ENCODE assay signal across 8 mouse cellular contexts in the genomic region with DNA sequence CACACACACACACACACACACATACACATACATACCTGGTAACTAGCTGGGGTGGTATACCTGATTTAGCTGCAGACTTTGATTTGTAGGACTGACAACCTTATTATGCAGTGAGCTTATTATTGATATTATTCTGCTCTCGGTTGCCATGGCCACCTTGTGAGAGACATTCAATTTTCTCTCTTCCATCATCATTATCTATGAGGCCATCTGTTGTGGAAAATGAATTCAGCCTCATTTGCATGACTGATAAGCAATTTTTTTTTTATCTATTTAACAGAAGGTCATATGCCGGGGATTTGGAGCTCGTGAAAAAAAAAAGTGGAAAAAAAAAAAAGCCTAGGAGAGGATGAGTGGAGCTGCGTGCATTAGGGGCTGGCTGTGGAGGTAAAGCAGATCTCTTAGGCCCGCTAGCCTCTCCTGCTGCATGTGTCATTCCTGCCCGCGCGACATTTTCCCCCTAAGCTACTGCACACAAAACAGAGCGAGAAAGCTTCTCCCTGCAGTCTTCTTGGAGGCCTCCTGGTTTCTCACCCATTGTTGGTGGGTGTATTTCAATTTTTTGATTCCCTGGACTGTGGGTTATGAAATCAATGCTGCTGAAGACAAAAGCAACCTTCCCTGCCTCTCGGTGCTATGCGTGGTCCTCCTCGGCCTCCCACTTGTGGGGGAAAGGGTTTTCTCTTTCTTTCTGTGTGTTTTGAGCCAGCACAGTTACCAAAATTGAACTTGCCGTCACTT. TPM values are rescaled to one million over a fixed set of nuclear protein-coding genes. Genes with fewer than 3 reads are reported as not detected.
DNase-seq lines count a peak whose midpoint lies in the region; ATAC-seq and TF ChIP-seq lines count a peak whose summit lies in the region.

TSS of gene Myt1l (plus strand) at position 354 of the 741 bp plus-strand sequence.

- no peak within 1 kb of the TSS; the same call in 1 of the 2 replicates for H3K9ac ChIP-seq in heart, embryonic 14.5 days (ENCODE audit: low read length)
- H3K9ac ChIP-seq in heart, adult 2 months (ENCODE audit: low read depth, low read length), result no peak within 1 kb of the TSS
- H3K9ac ChIP-seq in hindbrain, embryonic 16.5 days (ENCODE audit: low read depth, low read length), result peak within 1 kb of the TSS; percentile 68
- H3K9ac ChIP-seq in lung, postnatal 0 days (replicated peaks; ENCODE audit: low read depth), result no peak within 1 kb of the TSS

- intact Hi-C loops in heart, adult 2 months (cut with DNase I), result no loop called here
- intact Hi-C loops in gastrocnemius, adult 2 months (cut with DNase I), result no loop called here

- no peaks in the 10 kb centered on the region for H3K9me3 ChIP-seq in heart, embryonic 14.5 days (ENCODE audit: control insufficient read depth, low read length)
- H3K9me3 ChIP-seq in hindbrain, embryonic 16.5 days (ENCODE audit: control insufficient read depth, low read length), result no peaks in the 10 kb centered on the region
- no peaks in the 10 kb centered on the region for H3K9me3 ChIP-seq in lung, postnatal 0 days (ENCODE audit: low read length)

- H3K79me2 ChIP-seq in heart, adult 2 months (replicated peaks; ENCODE audit: control insufficient read depth, insufficient read depth, low read length), result no peaks in the 10 kb centered on the region

- no peak for TF ChIP-seq CTCF in heart, adult 2 months (IDR thresholded peaks at IDR 0.05)
- no peak for TF ChIP-seq CTCF in gastrocnemius, adult 2 months (IDR thresholded peaks at IDR 0.05)
- no peak for TF ChIP-seq CTCF in lung, postnatal 0 days (IDR thresholded peaks at IDR 0.05)

- no peak for TF ChIP-seq POLR2A in heart, adult 2 months (IDR thresholded peaks at IDR 0.05; ENCODE audit: insufficient read depth, low read depth, low read length)

- WGBS in heart, embryonic 14.5 days, result 37% methylated on average over 13 of the region's 13 CpGs
- 35% methylated on average over 13 of the region's 13 CpGs for WGBS in heart, adult 2 months
- 9% methylated on average over 13 of the region's 13 CpGs for WGBS in hindbrain, embryonic 16.5 days
- WGBS in lung, postnatal 0 days, result 45% methylated on average over 13 of the region's 13 CpGs

- DNase-seq in heart, adult 2 months, result no peak
- DNase-seq in cerebellum, postnatal 14 days, result peak; percentile 65 to 69
- peak; percentile 20 for DNase-seq in mesoderm, embryonic 11.5 days (ENCODE audit: low read depth, low spot score)
- no peak for DNase-seq in gastrocnemius, adult 2 months
- DNase-seq in lung, postnatal 0 days (ENCODE audit: low spot score), result no peak
- DNase-seq in testis, postnatal 14 days (ENCODE audit: low spot score), result no peak

- H3K36me3 ChIP-seq in heart, embryonic 14.5 days (ENCODE audit: control insufficient read depth, insufficient read depth, low read length), result no peaks in the 10 kb centered on the region
- H3K36me3 ChIP-seq in heart, adult 2 months (ENCODE audit: control insufficient read depth, insufficient read depth, low read length), result no peaks in the 10 kb centered on the region
- no peaks in the 10 kb centered on the region for H3K36me3 ChIP-seq in hindbrain, embryonic 16.5 days (ENCODE audit: control insufficient read depth, insufficient read depth, low read length)
- no peaks in the 10 kb centered on the region for H3K36me3 ChIP-seq in lung, postnatal 0 days (ENCODE audit: insufficient read depth, low read length)

- peak within 1 kb of the TSS; percentile 66 for H3K4me2 ChIP-seq in heart, embryonic 14.5 days (ENCODE audit: low read length)
- peak within 1 kb of the TSS; percentile 58 for H3K4me2 ChIP-seq in hindbrain, embryonic 16.5 days (ENCODE audit: low read length)
- H3K4me2 ChIP-seq in lung, postnatal 0 days (replicated peaks; ENCODE audit: low read depth, low read length), result no peak within 1 kb of the TSS

- no peak for TF ChIP-seq EP300 in heart, adult 2 months (IDR thresholded peaks at IDR 0.05; ENCODE audit: insufficient read depth, low read depth, low read length)
- no peak for TF ChIP-seq EP300 in lung, postnatal 0 days (IDR thresholded peaks at IDR 0.05)

- H3K4me3 ChIP-seq in heart, embryonic 14.5 days (ENCODE audit: control insufficient read depth in 1 of 2, insufficient read depth in 1 of 2, low read depth in 1 of 2, low read length in 2 of 2), result peak within 1 kb of the TSS; percentile 32 to 35
- H3K4me3 ChIP-seq in heart, adult 2 months, result no peak within 1 kb of the TSS
- H3K4me3 ChIP-seq in hindbrain, embryonic 16.5 days (ENCODE audit: low read length), result peak within 1 kb of the TSS; percentile 41
- H3K4me3 ChIP-seq in gastrocnemius, adult 2 months, result no peak within 1 kb of the TSS
- H3K4me3 ChIP-seq in lung, postnatal 0 days (ENCODE audit: low read depth, low read length), result no peak within 1 kb of the TSS

- ATAC-seq in heart, embryonic 14.5 days (ENCODE audit: insufficient number of reproducible peaks, insufficient read depth, low FRiP score, low read depth), result no peak
- peak; percentile 16 for ATAC-seq in hindbrain, embryonic 16.5 days
- ATAC-seq in lung, postnatal 0 days, result no peak

- H3K27me3 ChIP-seq in heart, embryonic 14.5 days (ENCODE audit: control insufficient read depth, insufficient read depth, low read length), result peaks cover 30% of the 10 kb centered on the region
- H3K27me3 ChIP-seq in heart, adult 2 months (ENCODE audit: control insufficient read depth, insufficient read depth, low read length), result no peaks in the 10 kb centered on the region
- H3K27me3 ChIP-seq in hindbrain, embryonic 16.5 days (replicated peaks; ENCODE audit: control insufficient read depth, insufficient read depth, low read length), result no peaks in the 10 kb centered on the region
- H3K27me3 ChIP-seq in lung, postnatal 0 days (replicated peaks; ENCODE audit: insufficient read depth, low read length), result no peaks in the 10 kb centered on the region; the same call in 1 of the 2 replicates

- H3K4me1 ChIP-seq in heart, embryonic 14.5 days (ENCODE audit: control insufficient read depth in 2 of 2, insufficient read depth in 2 of 2, low read length in 2 of 2), result peaks cover 0 to 5% of the 10 kb centered on the region in 2 experiments; a peak in 1 of 4 replicates
- H3K4me1 ChIP-seq in heart, adult 2 months (ENCODE audit: control insufficient read depth, insufficient read depth, low read length), result no peaks in the 10 kb centered on the region
- peaks cover 3% of the 10 kb centered on the region; the same call in 1 of the 2 replicates for H3K4me1 ChIP-seq in hindbrain, embryonic 16.5 days (ENCODE audit: control insufficient read depth, insufficient read depth, low read depth, low read length)
- no peaks in the 10 kb centered on the region for H3K4me1 ChIP-seq in lung, postnatal 0 days (ENCODE audit: insufficient read depth, low read depth, low read length)

- no peak within 1 kb of the TSS for H3K27ac ChIP-seq in heart, embryonic 14.5 days (replicated peaks in 1 of 2; ENCODE audit: control insufficient read depth in 1 of 2, insufficient read depth in 1 of 2, low read depth in 2 of 2, low read length in 2 of 2)
- H3K27ac ChIP-seq in heart, adult 2 months, result no peak within 1 kb of the TSS
- peak within 1 kb of the TSS; percentile 97 for H3K27ac ChIP-seq in hindbrain, embryonic 16.5 days (ENCODE audit: low read depth, low read length)
- H3K27ac ChIP-seq in gastrocnemius, adult 2 months, result no peak within 1 kb of the TSS
- H3K27ac ChIP-seq in lung, postnatal 0 days (ENCODE audit: low read length), result no peak within 1 kb of the TSS

RNA-seq across cellular contexts. Expression of gene Myt1l, which starts in this region (rescaled TPM):
- 0.43 TPM in 1 of 2 replicates, not detected in the other for polyA plus RNA-seq in heart, embryonic 14.5 days (2014; fragmentation: Nextera tagmentation; extraction: Ambion mirVana)
- total RNA-seq in heart, adult 2 months (2021), result not detected
- polyA plus RNA-seq in heart, adult 2 months (2012; rRNA removed), result 0.06 TPM in 2 replicates
- 213 and 236 TPM in 2 replicates for polyA plus RNA-seq in hindbrain, embryonic 16.5 days (2015; fragmentation: Nextera tagmentation; extraction: Ambion mirVana)
- total RNA-seq in gastrocnemius, adult 2 months (2021), result not detected
- polyA plus RNA-seq in lung, postnatal 0 days (2015; fragmentation: Nextera tagmentation; extraction: Ambion mirVana), result not detected in 2 replicates

Comparison
In these comparisons a context has a peak if more than half of its experiments do, and no peak if none do; other contexts are left out.
1. RNA of gene Myt1l (polyA plus RNA-seq): 213 to 236 TPM in hindbrain, embryonic 16.5 days; 0.43 TPM in heart, embryonic 14.5 days, 0.06 TPM in heart, adult 2 months and not detected in lung, postnatal 0 days; every median in the first group is over 100 times any median in the second.
2. H3K4me3 ChIP-seq: peak in heart, embryonic 14.5 days (2 of 2) and hindbrain, embryonic 16.5 days (single experiment); none in heart, adult 2 months (single experiment), gastrocnemius, adult 2 months (single experiment) and lung, postnatal 0 days (single experiment).
3. DNase-seq: peak in cerebellum, postnatal 14 days (2 of 2) and mesoderm, embryonic 11.5 days (single experiment); none in heart, adult 2 months (0 of 2), gastrocnemius, adult 2 months (single experiment), lung, postnatal 0 days (single experiment) and testis, postnatal 14 days (single experiment).